Mouse (Mus musculus) G1E (cell line): ENCODE measurements at regions not wholly inside any gene's neighbourhood (a gene's known extent, or its start where the extent isn't known, plus 50 kb on each side); places are given as distances from the start of the nearest gene placed in this dataset.

Experiments
- CTCF ChIP-seq: IDR thresholded peaks from 2 replicates; pipeline ENCODE4 v1.5.1; 2012; ENCODE audit warnings: low read depth, low read length, inconsistent platforms, mixed read lengths
- GATA1 ChIP-seq: IDR thresholded peaks from 2 replicates; pipeline ENCODE4 v1.6.1; 2012; ENCODE audit warnings: borderline replicate concordance, low read length, inconsistent platforms, mixed read lengths
- GATA2 ChIP-seq: IDR thresholded peaks from 2 replicates; pipeline ENCODE4 v1.6.1; 2012; ENCODE audit warnings: low read depth, low read length, inconsistent platforms, borderline replicate concordance
- POLR2AphosphoS5 ChIP-seq: IDR thresholded peaks from 2 replicates; pipeline ENCODE4 v1.6.1; 2012; ENCODE audit warnings: low read depth, low read length, inconsistent platforms; ENCODE audit not compliant: insufficient replicate concordance
- TAL1 ChIP-seq: conservative IDR thresholded peaks from 2 replicates; pipeline ENCODE4 v1.6.1; 2012; ENCODE audit warnings: low read depth, low read length, inconsistent platforms, mixed read lengths

- TF ChIP-seq CTCF (no peak), GATA1 (no peak), POLR2AphosphoS5 (no peak), TAL1 (no peak), GATA2 (no peak)
These were observed 437.6 kb upstream of the Pou3f3 start for GRCm38 (mm10) chr1:42257801-42258593.
